In genomic region chr2:32876490-32877302, GRCm38 (mm10) we compare ENCODE assay signal across 8 mouse cellular contexts. TPM values are rescaled to one million over a fixed set of nuclear protein-coding genes. Genes with fewer than 3 reads are reported as not detected.
DNase-seq lines count a peak whose midpoint lies in the region; ATAC-seq and TF ChIP-seq lines count a peak whose summit lies in the region.

No protein-coding gene starts in this region.

- peak overlapping the region; percentile 65 for H3K4me3 ChIP-seq in liver, adult 2 months (ENCODE audit: insufficient read depth, low read depth, low read length)
- peak overlapping the region; percentile 88 for H3K4me3 ChIP-seq in embryonic facial prominence, embryonic 10.5 days
- peak overlapping the region; percentile 84 for H3K4me3 ChIP-seq in hindbrain, postnatal 0 days (ENCODE audit: low read length)
- H3K4me3 ChIP-seq in midbrain, embryonic 10.5 days: peak overlapping the region; percentile 78

- 0 out of 2 replicates have a peak overlapping the region, but pooled peaks have one; percentile 8 for H3K27ac ChIP-seq in liver, adult 2 months (replicated peaks; ENCODE audit: insufficient read depth, low read depth, low read length)
- H3K27ac ChIP-seq in embryonic facial prominence, embryonic 10.5 days (replicated peaks): peak overlapping the region; percentile 95
- peak overlapping the region; percentile 86 for H3K27ac ChIP-seq in hindbrain, postnatal 0 days
- peak overlapping the region; percentile 99 for H3K27ac ChIP-seq in midbrain, embryonic 10.5 days (replicated peaks)

- H3K79me2 ChIP-seq in liver, adult 2 months (ENCODE audit: control insufficient read depth, insufficient read depth, low read length): no peaks in the 10 kb centered on the region

- no peak for DNase-seq in liver, adult 2 months (ENCODE audit: extremely low read depth, low read depth, low spot score)
- DNase-seq in liver: no peak
- DNase-seq in embryonic facial prominence, embryonic 10.5 days (ENCODE audit: low spot score): peak; percentile 54
- DNase-seq in hindbrain, postnatal 0 days (ENCODE audit: low spot score): peak; percentile 36
- DNase-seq in midbrain, embryonic 10.5 days (ENCODE audit: low spot score): peak; percentile 42
- no peak for DNase-seq in left cerebral cortex, postnatal 10 days (ENCODE audit: extremely low spot score in 1 of 2, low spot score in 2 of 2)
- DNase-seq in layer of hippocampus, postnatal 25 days (ENCODE audit: extremely low spot score in 1 of 2, low spot score in 1 of 2): no peak
- no peak for DNase-seq in spleen, adult 18-20 months

- ATAC-seq in hindbrain, postnatal 0 days: peak; percentile 2; the same call in 1 of the 2 replicates

- TF ChIP-seq CTCF in liver, adult 2 months (IDR thresholded peaks at IDR 0.05; ENCODE audit: low read depth, low read length): no peak
- no peak for TF ChIP-seq CTCF in hindbrain, postnatal 0 days (IDR thresholded peaks at IDR 0.05; ENCODE audit: low read depth)

- H3K4me2 ChIP-seq in hindbrain, postnatal 0 days (ENCODE audit: low read depth, low read length): peak overlapping the region; percentile 96

- no peaks in the 10 kb centered on the region for H3K36me3 ChIP-seq in liver, adult 2 months (ENCODE audit: control insufficient read depth, insufficient read depth, low read length)
- no peaks in the 10 kb centered on the region for H3K36me3 ChIP-seq in embryonic facial prominence, embryonic 10.5 days (replicated peaks)
- H3K36me3 ChIP-seq in hindbrain, postnatal 0 days (ENCODE audit: insufficient read depth, low read length): no peaks in the 10 kb centered on the region
- no peaks in the 10 kb centered on the region for H3K36me3 ChIP-seq in midbrain, embryonic 10.5 days

- WGBS in liver, adult 2 months: 31% methylated on average over 20 of the region's 20 CpGs
- 2% methylated on average over 20 of the region's 20 CpGs for whole genome bisulfite sequencing in embryonic facial prominence, embryonic 10.5 days
- WGBS in hindbrain, postnatal 0 days: 2% methylated on average over 20 of the region's 20 CpGs
- 2% methylated on average over 20 of the region's 20 CpGs for WGBS in midbrain, embryonic 10.5 days

- H3K9me3 ChIP-seq in embryonic facial prominence, embryonic 10.5 days: no peaks in the 10 kb centered on the region
- H3K9me3 ChIP-seq in hindbrain, postnatal 0 days (ENCODE audit: low read length): no peaks in the 10 kb centered on the region
- no peaks in the 10 kb centered on the region for H3K9me3 ChIP-seq in midbrain, embryonic 10.5 days (replicated peaks)

- peaks cover 2% of the 10 kb centered on the region; the same call in 1 of the 2 replicates for H3K27me3 ChIP-seq in liver, adult 2 months (ENCODE audit: control insufficient read depth, insufficient read depth, low read length)
- no peaks in the 10 kb centered on the region for H3K27me3 ChIP-seq in embryonic facial prominence, embryonic 10.5 days (replicated peaks; ENCODE audit: low read depth, poor library complexity, severe bottlenecking)
- no peaks in the 10 kb centered on the region for H3K27me3 ChIP-seq in hindbrain, postnatal 0 days (ENCODE audit: insufficient read depth, low read length)
- H3K27me3 ChIP-seq in midbrain, embryonic 10.5 days (ENCODE audit: low read depth, poor library complexity, severe bottlenecking): peaks cover 23% of the 10 kb centered on the region

- H3K4me1 ChIP-seq in liver, adult 2 months (ENCODE audit: control insufficient read depth, insufficient read depth, low read length): peaks cover 3% of the 10 kb centered on the region; the same call in 1 of the 2 replicates
- H3K4me1 ChIP-seq in embryonic facial prominence, embryonic 10.5 days: peaks cover 80% of the 10 kb centered on the region
- peaks cover 40% of the 10 kb centered on the region for H3K4me1 ChIP-seq in hindbrain, postnatal 0 days (ENCODE audit: insufficient read depth, low read length)
- peaks cover 74% of the 10 kb centered on the region for H3K4me1 ChIP-seq in midbrain, embryonic 10.5 days

- no peak for TF ChIP-seq POLR2A in liver, adult 2 months (IDR thresholded peaks at IDR 0.05; ENCODE audit: extremely low read depth, insufficient read depth, low read length)

- H3K9ac ChIP-seq in liver, adult 2 months (ENCODE audit: low read depth, low read length): peak overlapping the region; percentile 77
- peak overlapping the region; percentile 81 for H3K9ac ChIP-seq in hindbrain, postnatal 0 days (replicated peaks; ENCODE audit: low read length)

- intact Hi-C loops in left cerebral cortex, postnatal 10 days (cut with DNase I): loop anchor here (5.0 kb wide), 1 partner anchor 36 kb away; no protein-coding TSS in a partner anchor

RNA-seq across cellular contexts. Expression of gene Fam129b, which starts 0.8 kb away (rescaled TPM):
- 6.5 and 6.8 TPM in 2 replicates for total RNA-seq in liver, adult 2 months (2014; rRNA removed)
- polyA plus RNA-seq in liver, adult 2 months (2012; rRNA removed): 5.6 and 10.5 TPM in 2 replicates
- polyA plus RNA-seq in embryonic facial prominence, embryonic 10.5 days (2016; fragmentation: Nextera tagmentation; extraction: Ambion mirVana): 43.9 and 46.4 TPM in 2 replicates
- total RNA-seq in hindbrain, postnatal 0 days (2014; rRNA removed): 49.8 and 52.7 TPM in 2 replicates
- 20.8 and 23.5 TPM in 2 replicates for polyA plus RNA-seq in hindbrain, postnatal 0 days (2015; fragmentation: Nextera tagmentation; extraction: Ambion mirVana)
- polyA plus RNA-seq in midbrain, embryonic 10.5 days (2016; fragmentation: Nextera tagmentation; extraction: Ambion mirVana): 23.5 and 25.5 TPM in 2 replicates
- total RNA-seq in left cerebral cortex, postnatal 10 days (2021): 10 to 100 TPM; 26.0 to 26.6 TPM
- total RNA-seq in layer of hippocampus, postnatal 25 days (2021): 10 to 100 TPM; 15.1 to 15.7 TPM

RNA-seq across cellular contexts. Expression of gene Stxbp1, which starts 29.7 kb away (rescaled TPM):
- total RNA-seq in liver, adult 2 months (2014; rRNA removed): 0.74 and 1.7 TPM in 2 replicates
- polyA plus RNA-seq in liver, adult 2 months (2012; rRNA removed): 1.3 and 1.6 TPM in 2 replicates
- 24.4 and 25.1 TPM in 2 replicates for polyA plus RNA-seq in embryonic facial prominence, embryonic 10.5 days (2016; fragmentation: Nextera tagmentation; extraction: Ambion mirVana)
- 142 and 149 TPM in 2 replicates for total RNA-seq in hindbrain, postnatal 0 days (2014; rRNA removed)
- 318 and 348 TPM in 2 replicates for polyA plus RNA-seq in hindbrain, postnatal 0 days (2015; fragmentation: Nextera tagmentation; extraction: Ambion mirVana)
- polyA plus RNA-seq in midbrain, embryonic 10.5 days (2016; fragmentation: Nextera tagmentation; extraction: Ambion mirVana): 31.4 and 45.6 TPM in 2 replicates
- total RNA-seq in left cerebral cortex, postnatal 10 days (2021): 100 to 1,000 TPM; 862 to 881 TPM
- total RNA-seq in layer of hippocampus, postnatal 25 days (2021): 100 to 1,000 TPM; 596 to 606 TPM

Comparison
In these comparisons a context has a peak if more than half of its experiments do, and no peak if none do; other contexts are left out.
1. DNase-seq: peak in embryonic facial prominence, embryonic 10.5 days (single experiment), hindbrain, postnatal 0 days (single experiment) and midbrain, embryonic 10.5 days (single experiment); none in liver, adult 2 months (single experiment), liver (single experiment), left cerebral cortex, postnatal 10 days (0 of 2), layer of hippocampus, postnatal 25 days (0 of 2) and spleen, adult 18-20 months (0 of 2).
2. H3K27ac ChIP-seq: peak in every context shown above with its lines; median percentile 99 in midbrain, embryonic 10.5 days; 95 in embryonic facial prominence, embryonic 10.5 days; 86 in hindbrain, postnatal 0 days; 8 in liver, adult 2 months.
3. RNA of gene Stxbp1, which starts 29.7 kb away (total RNA-seq): 862 to 881 TPM in left cerebral cortex, postnatal 10 days, 596 to 606 TPM in layer of hippocampus, postnatal 25 days and 142 to 149 TPM in hindbrain, postnatal 0 days; 0.74 to 1.7 TPM in liver, adult 2 months; every median in the first group is over 10 times any median in the second.
4. Peak in every context shown above with its lines, with median percentiles within 50 percentile points of each other: H3K4me3 ChIP-seq.